ENCODE assay signal across 11 mouse cellular contexts in genomic region chr19:44198964-44199363, GRCm38 (mm10). TPM values are rescaled to one million over a fixed set of nuclear protein-coding genes. Genes with fewer than 3 reads are reported as not detected.
DNase-seq lines count a peak whose midpoint lies in the region; ATAC-seq and TF ChIP-seq lines count a peak whose summit lies in the region.
"Had no signal": no experiment of that assay in that cellular context is flagged by ENCODE, and none has a peak within 500 bp of the region (broad histone marks: within the 10 kb centered on the region; RNA-seq: fewer than 3 reads in every experiment).

No protein-coding gene starts in this region.

- H3K4me1 ChIP-seq in MEL (ENCODE audit: control insufficient read depth in 1 of 2, insufficient read depth in 2 of 2, low read length in 2 of 2): peaks cover 8 to 31% of the 10 kb centered on the region in 2 experiments
- no peaks in the 10 kb centered on the region for H3K4me1 ChIP-seq in hindbrain, embryonic 16.5 days (ENCODE audit: control insufficient read depth, insufficient read depth, low read depth, low read length)
- H3K4me1 ChIP-seq: embryonic facial prominence, embryonic 15.5 days; neural tube, embryonic 12.5 days had no signal

- peaks cover 0 to 17% of the 10 kb centered on the region in 2 experiments; a peak in 2 of 4 replicates for H3K36me3 ChIP-seq in MEL (ENCODE audit: control insufficient read depth in 1 of 2, insufficient read depth in 2 of 2, low read length in 2 of 2)
- H3K36me3 ChIP-seq in hindbrain, embryonic 16.5 days (ENCODE audit: control insufficient read depth, insufficient read depth, low read length): no peaks in the 10 kb centered on the region
- H3K36me3 ChIP-seq: embryonic facial prominence, embryonic 15.5 days; neural tube, embryonic 12.5 days had no signal

- 66% methylated on average over 2 of the region's 2 CpGs for WGBS in hindbrain, embryonic 16.5 days

- H3K9ac ChIP-seq in MEL (ENCODE audit: control insufficient read depth, low read depth, low read length, poor library complexity, severe bottlenecking): no peak overlapping the region
- no peak overlapping the region for H3K9ac ChIP-seq in hindbrain, embryonic 16.5 days (ENCODE audit: low read depth, low read length)
- H3K9ac ChIP-seq: embryonic facial prominence, embryonic 15.5 days; neural tube, embryonic 12.5 days had no signal

- no peaks in the 10 kb centered on the region for H3K79me2 ChIP-seq in MEL (ENCODE audit: control insufficient read depth, insufficient read depth, low read length, poor library complexity)

- peak; percentile 67 to 89 (median 73) for TF ChIP-seq CTCF in MEL (IDR thresholded peaks at IDR 0.05 in 2 of 3, conservative IDR thresholded peaks at IDR 0.05 in 1 of 3; ENCODE audit: control insufficient read depth in 1 of 3, insufficient read depth in 1 of 3, low read depth in 2 of 3, low read length in 3 of 3, poor library complexity in 1 of 3, severe bottlenecking in 1 of 3)

- no peak overlapping the region for H3K27ac ChIP-seq in MEL (ENCODE audit: control insufficient read depth, low read depth, low read length)
- H3K27ac ChIP-seq in hindbrain, embryonic 16.5 days (ENCODE audit: low read depth, low read length): no peak overlapping the region
- H3K27ac ChIP-seq: embryonic facial prominence, embryonic 15.5 days; neural tube, embryonic 12.5 days had no signal

- DNase-seq in kidney, adult 9 months: peak; percentile 6
- no peak for DNase-seq in kidney, adult 11 months
- peak; percentile 35 for DNase-seq in CD4-positive helper T cell, adult 2 months (ENCODE audit: low read depth, low spot score)
- DNase-seq in MEL (ENCODE audit: low read depth, low spot score): peak; percentile 72
- DNase-seq in lung, postnatal 14 days: peak; percentile 16

- no peak for TF ChIP-seq EP300 in MEL (IDR thresholded peaks at IDR 0.05; ENCODE audit: low read depth in 1 of 2, low read length in 2 of 2)

- H3K4me2 ChIP-seq in hindbrain, embryonic 16.5 days (ENCODE audit: low read length): no peak overlapping the region
- H3K4me2 ChIP-seq: embryonic facial prominence, embryonic 15.5 days; neural tube, embryonic 12.5 days had no signal

- no peaks in the 10 kb centered on the region for H3K9me3 ChIP-seq in MEL (replicated peaks; ENCODE audit: insufficient read depth, low read length)
- no peaks in the 10 kb centered on the region for H3K9me3 ChIP-seq in hindbrain, embryonic 16.5 days (ENCODE audit: control insufficient read depth, low read length)
- H3K9me3 ChIP-seq: embryonic facial prominence, embryonic 15.5 days; neural tube, embryonic 12.5 days had no signal

- H3K4me3 ChIP-seq in MEL (ENCODE audit: control insufficient read depth in 1 of 2, insufficient read depth in 1 of 2, low read depth in 2 of 2, low read length in 2 of 2): no peak overlapping the region
- H3K4me3 ChIP-seq in hindbrain, embryonic 16.5 days (ENCODE audit: low read length): no peak overlapping the region
- H3K4me3 ChIP-seq: embryonic facial prominence, embryonic 15.5 days; neural tube, embryonic 12.5 days had no signal

- H3K27me3 ChIP-seq in MEL (ENCODE audit: control insufficient read depth in 1 of 2, insufficient read depth in 2 of 2, low read length in 2 of 2): no peaks in the 10 kb centered on the region
- H3K27me3 ChIP-seq in hindbrain, embryonic 16.5 days (replicated peaks; ENCODE audit: control insufficient read depth, insufficient read depth, low read length): no peaks in the 10 kb centered on the region
- H3K27me3 ChIP-seq: embryonic facial prominence, embryonic 15.5 days; neural tube, embryonic 12.5 days had no signal

- ATAC-seq in erythroblast, adult 5-6 weeks (replicated peaks; ENCODE audit: low FRiP score, poor library complexity, severe bottlenecking): no peak
- ATAC-seq in hindbrain, embryonic 16.5 days: no peak

- no peak for TF ChIP-seq POLR2A in MEL (IDR thresholded peaks at IDR 0.05; ENCODE audit: control insufficient read depth in 1 of 2, insufficient read depth in 1 of 2, low read depth in 1 of 2, low read length in 2 of 2, poor library complexity in 1 of 2)

- TF ChIP-seq RAD21 in MEL (IDR thresholded peaks at IDR 0.05; ENCODE audit: low read depth, low read length): peak; percentile 66

TF ChIP-seq in MEL, 35 proteins besides CTCF, POLR2A, EP300 and RAD21:
- TF ChIP-seq MAFK (IDR thresholded peaks at IDR 0.05; ENCODE audit: borderline replicate concordance, low read depth, low read length) (no peak), POLR2AphosphoS5 (IDR thresholded peaks at IDR 0.05; ENCODE audit: borderline replicate concordance, low read depth, low read length) (no peak), MYC (IDR thresholded peaks at IDR 0.05; ENCODE audit: low read depth, low read length) (peak; percentile 75), MAZ (IDR thresholded peaks at IDR 0.05; ENCODE audit: low read depth, low read length) (no peak), TBP (IDR thresholded peaks at IDR 0.05; ENCODE audit: low read depth, low read length) (no peak), SMC3 (IDR thresholded peaks at IDR 0.05; ENCODE audit: low read depth, low read length) (peak; percentile 60), ZNF384 (IDR thresholded peaks at IDR 0.05; ENCODE audit: low read depth, low read length) (0 out of 2 replicates have a peak, but pooled peaks have one; percentile 12), ZC3H11A (IDR thresholded peaks at IDR 0.05; ENCODE audit: low read depth, low read length) (peak; percentile 68)

RNA-seq across cellular contexts. Expression of gene Scd3, which starts 4.1 kb away (rescaled TPM):
- total RNA-seq in MEL (2012; rRNA removed): 0.96 and 1.4 TPM in 2 replicates
- polyA plus RNA-seq in MEL (2012; ENCODE audit: insufficient read depth in 1 of 2, insufficient read length in 2 of 2, low read depth in 1 of 2, low replicate concordance in 2 of 2, missing spikeins in 1 of 2): 100 to 1,000 TPM in 1 of 2 experiments, under 1 TPM in 1; 0.65 to 745 TPM
- not detected in 2 replicates for total RNA-seq in erythroblast, adult 5-6 weeks (2015; ENCODE audit: low replicate concordance)
- total RNA-seq in erythroblast, adult 5-6 weeks (2017; ENCODE audit: low replicate concordance): not detected in 2 replicates
- polyA plus RNA-seq in hindbrain, embryonic 16.5 days (2015; fragmentation: Nextera tagmentation; extraction: Ambion mirVana): 4.9 and 6.6 TPM in 2 replicates

RNA-seq across cellular contexts. Expression of gene Pkd2l1, which starts 6.7 kb away (rescaled TPM):
- total RNA-seq in MEL (2012; rRNA removed): not detected in 2 replicates
- not detected for polyA plus RNA-seq in MEL (2012; ENCODE audit: insufficient read depth in 1 of 2, insufficient read length in 2 of 2, low read depth in 1 of 2, low replicate concordance in 2 of 2, missing spikeins in 1 of 2)
- total RNA-seq in erythroblast, adult 5-6 weeks (2015; ENCODE audit: low replicate concordance): not detected in 2 replicates
- total RNA-seq in erythroblast, adult 5-6 weeks (2017; ENCODE audit: low replicate concordance): not detected in 2 replicates
- 0.75 and 1.4 TPM in 2 replicates for polyA plus RNA-seq in hindbrain, embryonic 16.5 days (2015; fragmentation: Nextera tagmentation; extraction: Ambion mirVana)
- total RNA-seq: layer of hippocampus, postnatal 14 days had no signal
- polyA plus RNA-seq: embryonic facial prominence, embryonic 15.5 days; urinary bladder, adult 2 months had no signal

RNA-seq across cellular contexts. Expression of gene Bloc1s2, which starts 52.7 kb away (rescaled TPM):
- 171 and 193 TPM in 2 replicates for total RNA-seq in MEL (2012; rRNA removed)
- 100 to 1,000 TPM in 1 of 2 experiments, not detected in 1; 151 TPM for polyA plus RNA-seq in MEL (2012; ENCODE audit: insufficient read depth in 1 of 2, insufficient read length in 2 of 2, low read depth in 1 of 2, low replicate concordance in 2 of 2, missing spikeins in 1 of 2)
- 20.1 and 37.1 TPM in 2 replicates for total RNA-seq in erythroblast, adult 5-6 weeks (2015; ENCODE audit: low replicate concordance)
- 13.1 and 13.9 TPM in 2 replicates for total RNA-seq in erythroblast, adult 5-6 weeks (2017; ENCODE audit: low replicate concordance)
- polyA plus RNA-seq in hindbrain, embryonic 16.5 days (2015; fragmentation: Nextera tagmentation; extraction: Ambion mirVana): 153 and 158 TPM in 2 replicates
